In genomic region chr2:86021518-86021917, GRCm38 (mm10) we compare ENCODE assay signal across 31 mouse cellular contexts. TPM values are rescaled to one million over a fixed set of nuclear protein-coding genes. Genes with fewer than 3 reads are reported as not detected.
"Had no signal": no experiment of that assay in that cellular context is flagged by ENCODE, and none has a peak within 500 bp of the region (broad histone marks: within the 10 kb centered on the region; RNA-seq: fewer than 3 reads in every experiment).

No protein-coding gene starts in this region.

RNA-seq across cellular contexts. Expression of gene Olfr1033, which starts 1.1 kb away (rescaled TPM):
- polyA plus RNA-seq: embryonic facial prominence, embryonic 10.5 days; embryonic facial prominence, embryonic 12.5 days; erythroblast, embryonic 14.5 days; forebrain, embryonic 10.5 days; forebrain, embryonic 11.5 days; forebrain, embryonic 12.5 days; forebrain, embryonic 13.5 days; forebrain, embryonic 14.5 days; forebrain, embryonic 15.5 days; forebrain, embryonic 16.5 days had no signal

RNA-seq across cellular contexts. Expression of gene Olfr1032, which starts 16.2 kb away (rescaled TPM):
- total RNA-seq: common myeloid progenitor, adult 5-6 weeks; forebrain, postnatal 0 days; gastrocnemius, adult 18-20 months; gastrocnemius, adult 2 months; gastrocnemius, adult 8-10 months; gastrocnemius, postnatal 10 days; gastrocnemius, postnatal 14 days; gastrocnemius, postnatal 25 days; gastrocnemius, postnatal 36 days; gastrocnemius, postnatal 4 days; granulocyte monocyte progenitor cell, adult 5-6 weeks; heart, adult 18-20 months; heart, adult 2 months; heart, adult 8-10 months had no signal
- polyA plus RNA-seq: cortical plate, adult 2 months; embryonic facial prominence, embryonic 10.5 days; embryonic facial prominence, embryonic 11.5 days; embryonic facial prominence, embryonic 12.5 days; embryonic facial prominence, embryonic 13.5 days; embryonic facial prominence, embryonic 14.5 days; erythroblast, embryonic 14.5 days; forebrain, embryonic 10.5 days; forebrain, embryonic 11.5 days; forebrain, embryonic 12.5 days; forebrain, embryonic 13.5 days; forebrain, embryonic 14.5 days; forebrain, embryonic 15.5 days; forebrain, embryonic 16.5 days; forebrain, postnatal 0 days; frontal cortex, adult 2 months; gonadal fat pad, adult 2 months; heart, adult 2 months; heart, embryonic 10.5 days had no signal

RNA-seq across cellular contexts. Expression of gene Olfr1034, which starts 24.1 kb away (rescaled TPM):
- total RNA-seq: common myeloid progenitor, adult 5-6 weeks; forebrain, postnatal 0 days; gastrocnemius, adult 18-20 months; gastrocnemius, adult 2 months; gastrocnemius, adult 8-10 months; gastrocnemius, postnatal 10 days; gastrocnemius, postnatal 14 days; gastrocnemius, postnatal 25 days; gastrocnemius, postnatal 36 days; gastrocnemius, postnatal 4 days; granulocyte monocyte progenitor cell, adult 5-6 weeks had no signal
- polyA plus RNA-seq: embryonic facial prominence, embryonic 10.5 days; embryonic facial prominence, embryonic 11.5 days; embryonic facial prominence, embryonic 12.5 days; embryonic facial prominence, embryonic 13.5 days; erythroblast, embryonic 14.5 days; forebrain, embryonic 10.5 days; forebrain, embryonic 11.5 days; forebrain, embryonic 12.5 days; forebrain, embryonic 13.5 days; forebrain, embryonic 14.5 days; forebrain, embryonic 15.5 days; forebrain, embryonic 16.5 days; forebrain, postnatal 0 days; heart, embryonic 10.5 days had no signal

RNA-seq across cellular contexts. Expression of gene Olfr1031, which starts 31.4 kb away (rescaled TPM):
- total RNA-seq: common myeloid progenitor, adult 5-6 weeks; forebrain, postnatal 0 days; gastrocnemius, adult 18-20 months; gastrocnemius, adult 2 months; gastrocnemius, adult 8-10 months; gastrocnemius, postnatal 10 days; gastrocnemius, postnatal 14 days; gastrocnemius, postnatal 25 days; gastrocnemius, postnatal 36 days; gastrocnemius, postnatal 4 days; granulocyte monocyte progenitor cell, adult 5-6 weeks; heart, adult 18-20 months; heart, adult 2 months; heart, adult 8-10 months had no signal
- polyA plus RNA-seq: cortical plate, adult 2 months; embryonic facial prominence, embryonic 10.5 days; embryonic facial prominence, embryonic 11.5 days; embryonic facial prominence, embryonic 12.5 days; embryonic facial prominence, embryonic 13.5 days; erythroblast, embryonic 14.5 days; forebrain, embryonic 10.5 days; forebrain, embryonic 11.5 days; forebrain, embryonic 12.5 days; forebrain, embryonic 13.5 days; forebrain, embryonic 14.5 days; forebrain, embryonic 15.5 days; forebrain, embryonic 16.5 days; forebrain, postnatal 0 days; frontal cortex, adult 2 months; gonadal fat pad, adult 2 months; heart, adult 2 months; heart, embryonic 10.5 days had no signal

RNA-seq across cellular contexts. Expression of gene Olfr1030, which starts 42.4 kb away (rescaled TPM):
- total RNA-seq: common myeloid progenitor, adult 5-6 weeks; forebrain, postnatal 0 days; gastrocnemius, adult 18-20 months; gastrocnemius, adult 2 months; gastrocnemius, adult 8-10 months; gastrocnemius, postnatal 10 days; gastrocnemius, postnatal 14 days; gastrocnemius, postnatal 25 days; gastrocnemius, postnatal 36 days; gastrocnemius, postnatal 4 days; granulocyte monocyte progenitor cell, adult 5-6 weeks; heart, adult 18-20 months; heart, adult 2 months; heart, adult 8-10 months had no signal
- polyA plus RNA-seq: cortical plate, adult 2 months; embryonic facial prominence, embryonic 10.5 days; embryonic facial prominence, embryonic 11.5 days; embryonic facial prominence, embryonic 12.5 days; embryonic facial prominence, embryonic 13.5 days; forebrain, embryonic 10.5 days; forebrain, embryonic 11.5 days; forebrain, embryonic 12.5 days; forebrain, embryonic 13.5 days; forebrain, embryonic 14.5 days; forebrain, embryonic 15.5 days; forebrain, embryonic 16.5 days; forebrain, postnatal 0 days; frontal cortex, adult 2 months; gonadal fat pad, adult 2 months; heart, adult 2 months; heart, embryonic 10.5 days had no signal
